Mouse (Mus musculus) ES-E14 (cell line): Measurements from ENCODE around the gene Noc3l.

ENCODE experiments used
- CHD2 ChIP-seq: IDR thresholded peaks from 2 replicates; pipeline ENCODE4 v1.6.1; 2014; ENCODE audit warnings: mild to moderate bottlenecking, low read depth, low read length, inconsistent platforms
- HCFC1 ChIP-seq: IDR thresholded peaks from 2 replicates; pipeline ENCODE4 v1.6.1; 2012; ENCODE audit warnings: low read length, inconsistent platforms, borderline replicate concordance; ENCODE audit not compliant: insufficient read depth
- MAFK ChIP-seq: IDR thresholded peaks from 2 replicates; pipeline ENCODE4 v1.6.1; 2014; ENCODE audit warnings: mild to moderate bottlenecking, low read depth, low read length, inconsistent platforms; ENCODE audit not compliant: insufficient read depth
- ZC3H11A ChIP-seq: IDR thresholded peaks from 2 replicates; pipeline ENCODE4 v1.6.1; 2012; ENCODE audit warnings: low read depth, mild to moderate bottlenecking, inconsistent platforms, low read length, borderline replicate concordance
- ZNF384 ChIP-seq: IDR thresholded peaks from 2 replicates; pipeline ENCODE4 v1.6.1; 2012; ENCODE audit warnings: low read depth, low read length, inconsistent platforms

GRCm38 (mm10) chr19:38760441-38760840 lies 58.6 kb downstream of the Noc3l start:
- TF ChIP-seq MAFK (no peak), CHD2 (no peak), HCFC1 (no peak), ZNF384 (no peak), ZC3H11A (no peak)
